Mouse (Mus musculus): ENCODE results near the gene Dtnb.

The Dtnb gene

GRCm38 (mm10) chr12:3572581-3573397 lies 608 bp downstream of the Dtnb start:
- in situ Hi-C loops (cut with MboI, MseI) = no loop called here

- in situ Hi-C loops (cut with MboI, MseI) = no loop called here
Observed at GRCm38 (mm10) chr12:3573410-3573809, 1.2 kb downstream of the Dtnb start.

- in situ Hi-C loops (cut with MboI, MseI) = no loop called here
Observed at GRCm38 (mm10) chr12:3574670-3575069, 2.5 kb downstream of the Dtnb start.

DNA sequence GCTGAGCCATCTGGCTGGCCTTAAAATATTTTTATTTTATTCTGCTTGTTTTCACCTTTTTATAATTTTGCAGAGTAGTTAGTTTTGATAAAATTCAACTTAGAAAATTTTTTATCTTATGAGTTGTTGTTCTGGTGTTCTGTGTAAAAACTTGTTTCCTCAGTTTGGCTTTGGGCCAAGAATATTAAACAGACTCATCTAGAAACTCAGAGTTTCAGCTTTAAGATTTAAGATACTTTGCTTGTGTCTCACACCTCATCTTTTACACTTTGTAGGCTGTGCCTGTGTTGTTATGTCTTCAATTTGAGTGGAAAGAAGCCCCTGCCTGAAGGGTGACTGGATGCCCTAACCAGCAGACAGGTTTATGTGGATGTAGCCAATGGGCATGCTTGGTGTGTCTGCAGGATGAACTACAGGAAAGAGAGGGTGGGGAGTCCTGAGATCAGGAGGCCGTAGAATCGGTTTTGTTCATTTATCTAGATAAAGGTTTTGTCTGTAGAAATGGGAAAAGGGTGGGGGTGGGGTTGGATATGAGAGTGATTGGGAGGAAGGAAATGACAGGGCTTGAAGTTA lies 7.9 kb downstream of the Dtnb start:
- in situ Hi-C loops (cut with MboI, MseI) = no loop called here

DNA sequence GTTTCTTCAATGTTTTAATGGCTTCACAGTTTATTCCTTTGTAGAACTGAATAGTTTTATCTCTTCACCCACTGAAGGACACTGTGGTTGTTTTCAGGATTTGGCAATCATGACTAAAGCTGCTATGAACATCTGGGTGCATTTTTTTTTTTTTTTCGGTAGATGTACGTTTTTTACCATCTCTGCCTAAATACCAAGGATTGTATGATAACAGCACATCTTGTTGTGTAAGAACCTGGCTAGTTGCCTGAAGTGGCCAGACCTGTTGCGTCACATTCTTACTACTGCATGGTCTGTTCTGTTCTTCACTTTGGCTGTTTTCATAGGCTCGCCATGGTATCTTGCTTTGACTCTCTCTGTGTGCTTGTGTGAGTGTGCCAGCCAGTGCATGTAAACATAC lies 10.4 kb downstream of the Dtnb start:
- in situ Hi-C loops (cut with MboI, MseI) = no loop called here

GRCm38 (mm10) chr12:3585525-3585924 lies 13.3 kb downstream of the Dtnb start:
- in situ Hi-C loops (cut with MboI, MseI) = no loop called here

- in situ Hi-C loops (cut with MboI, MseI) = no loop called here
Observed at GRCm38 (mm10) chr12:3587010-3587409, 14.8 kb downstream of the Dtnb start.

DNA sequence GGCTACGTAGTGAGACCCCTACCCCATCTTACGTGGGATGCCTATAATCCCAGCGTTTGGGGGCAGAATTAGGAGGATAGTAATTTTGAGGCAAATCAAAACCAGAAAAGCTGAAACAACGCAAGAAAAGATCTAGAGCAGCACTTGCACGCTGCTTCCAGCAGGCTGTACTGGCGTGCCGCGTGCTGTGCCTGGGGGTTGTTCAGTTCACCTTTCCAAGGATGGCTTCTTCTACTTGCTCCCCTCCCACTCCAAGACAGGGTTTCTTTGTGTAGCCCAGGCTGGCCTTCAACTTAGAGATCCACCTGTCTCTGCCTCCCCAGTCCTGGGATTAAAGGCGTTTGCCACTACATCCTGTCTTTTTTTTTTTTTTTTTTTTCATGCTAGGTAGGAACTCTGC lies 17.9 kb downstream of the Dtnb start:
- in situ Hi-C loops (cut with MboI, MseI) = no loop called here

DNA sequence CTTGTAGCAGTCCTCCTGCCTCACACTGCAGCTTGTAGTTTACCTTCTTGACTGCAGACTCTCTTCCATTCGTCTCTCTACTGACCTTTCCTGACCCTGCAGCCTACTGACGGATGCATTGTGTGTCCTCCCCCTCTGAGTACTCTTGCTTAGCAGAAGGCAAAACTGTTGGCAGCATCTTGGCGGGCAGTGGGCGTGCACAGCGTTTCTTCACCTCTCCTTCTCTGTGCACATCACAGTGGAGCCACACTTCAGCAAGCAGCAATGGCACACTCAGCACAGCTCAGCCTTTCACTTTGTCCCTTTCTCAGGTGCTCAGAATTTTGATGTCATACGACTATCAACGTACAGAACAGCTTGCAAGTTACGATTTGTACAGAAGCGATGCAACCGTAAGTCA lies 19.4 kb downstream of the Dtnb start:
- in situ Hi-C loops (cut with MboI, MseI) = no loop called here

GRCm38 (mm10) chr12:3602786-3603185 lies 30.6 kb downstream of the Dtnb start:
- in situ Hi-C loops (cut with MboI, MseI) = no loop called here

DNA sequence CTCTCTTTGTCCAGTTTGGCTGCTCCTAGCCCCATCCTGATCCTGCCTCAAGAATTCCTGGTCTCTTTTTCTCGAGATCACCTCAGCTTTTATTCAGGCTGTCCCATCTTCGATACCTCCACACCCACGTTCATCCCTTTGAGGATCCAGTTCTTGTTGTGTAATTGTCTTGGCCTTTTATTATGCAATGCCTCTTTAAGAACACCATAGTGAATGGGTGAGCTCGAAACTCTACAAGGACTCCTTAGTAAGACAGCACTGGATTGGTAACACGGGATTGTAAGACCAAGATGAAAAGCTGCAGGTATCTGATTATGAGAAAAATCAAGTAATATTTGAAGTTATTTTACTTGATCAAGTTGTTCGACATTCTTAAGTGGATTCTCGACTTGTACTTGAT lies 34.0 kb downstream of the Dtnb start:
- in situ Hi-C loops (cut with MboI, MseI) = no loop called here

- in situ Hi-C loops (cut with MboI, MseI) = no loop called here
Observed at GRCm38 (mm10) chr12:3609747-3610146, 37.6 kb downstream of the Dtnb start.

DNA sequence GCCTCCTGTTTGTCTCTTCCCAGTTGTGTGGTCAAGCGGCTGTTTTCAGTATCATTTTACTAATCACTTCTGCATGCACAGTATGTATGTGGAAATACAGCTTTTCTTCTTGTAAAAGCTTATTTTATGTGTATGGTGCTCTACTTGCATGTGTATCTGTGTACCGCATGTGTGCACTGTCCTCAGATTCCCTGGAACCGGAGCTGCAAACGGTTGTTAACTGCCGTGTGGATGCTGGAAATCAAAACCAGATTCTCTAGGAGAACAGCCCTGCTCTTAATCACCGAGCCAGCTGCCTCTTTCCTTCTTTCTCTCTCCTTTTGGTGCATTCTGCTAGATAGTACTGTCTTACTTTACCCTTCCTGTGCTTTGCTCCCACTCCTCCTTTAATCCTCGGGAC lies 39.7 kb downstream of the Dtnb start:
- in situ Hi-C loops (cut with MboI, MseI) = no loop called here

GRCm38 (mm10) chr12:3615041-3615440 lies 42.9 kb downstream of the Dtnb start:
- in situ Hi-C loops (cut with MboI, MseI) = no loop called here

- in situ Hi-C loops (cut with MboI, MseI) = no loop called here
Observed at GRCm38 (mm10) chr12:3618144-3619020, 46.2 kb downstream of the Dtnb start.

DNA sequence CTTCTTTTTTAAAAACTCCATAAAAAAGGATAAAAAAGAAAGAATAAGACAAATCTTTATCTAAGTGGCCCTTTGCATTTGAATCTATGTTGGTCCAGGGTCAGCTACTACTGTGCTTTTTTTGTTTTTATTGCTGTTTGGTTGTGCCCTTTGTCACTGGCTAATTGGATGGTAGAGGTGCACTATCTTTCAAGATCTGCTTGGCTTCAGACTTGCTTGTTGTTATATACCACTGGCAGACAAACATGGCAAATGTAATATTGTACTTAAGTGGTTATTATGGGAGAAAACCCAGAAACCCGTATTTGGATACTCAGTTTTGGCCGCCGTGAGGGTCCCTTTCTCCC lies 46.8 kb downstream of the Dtnb start:
- in situ Hi-C loops (cut with MboI, MseI) = no loop called here

DNA sequence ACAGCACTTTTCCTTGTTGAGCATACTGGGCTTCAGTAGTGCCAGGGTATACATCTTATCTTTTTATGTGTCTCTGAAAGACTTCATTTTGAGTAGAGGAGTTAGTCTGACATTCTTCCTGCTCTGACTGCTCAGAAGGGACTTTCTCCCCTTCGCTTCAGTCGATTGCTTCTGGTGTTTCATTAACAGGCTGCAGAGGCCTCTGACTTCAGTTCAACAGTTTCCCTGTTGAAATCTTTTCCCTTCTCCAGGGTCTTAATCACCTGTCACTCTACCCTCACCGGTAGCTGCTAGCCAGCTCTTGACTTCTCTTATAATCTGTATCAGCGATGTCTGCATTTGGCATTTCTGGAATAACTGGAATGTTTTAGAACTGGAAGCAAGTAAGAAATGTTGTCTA lies 54.7 kb downstream of the Dtnb start:
- in situ Hi-C loops (cut with MboI, MseI) = no loop called here

GRCm38 (mm10) chr12:3641931-3642330 lies 69.8 kb downstream of the Dtnb start:
- in situ Hi-C loops (cut with MboI, MseI) = no loop called here

DNA sequence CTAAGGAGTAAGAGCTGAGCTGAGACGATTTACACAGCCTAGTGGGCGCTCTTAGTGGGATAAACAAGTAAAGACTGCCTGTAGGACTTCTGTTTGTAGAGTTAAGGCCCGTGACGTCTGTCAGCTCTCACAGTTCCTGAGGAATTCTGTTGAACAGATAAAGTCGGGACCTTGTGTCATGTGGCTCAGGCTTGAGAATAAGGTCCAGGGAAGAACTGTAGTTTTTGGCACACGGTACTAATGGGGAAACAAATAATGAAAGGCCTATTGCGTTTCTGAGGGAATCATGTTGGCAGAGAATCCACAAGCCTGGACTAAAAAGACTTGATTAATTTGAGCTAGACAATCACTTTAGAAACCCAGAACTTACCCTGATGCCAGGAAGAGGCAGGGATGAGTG lies 84.6 kb downstream of the Dtnb start:
- in situ Hi-C loops (cut with MboI, MseI) = no loop called here

- in situ Hi-C loops (cut with MboI, MseI) = no loop called here
Observed at GRCm38 (mm10) chr12:3657234-3657633, 85.1 kb downstream of the Dtnb start.

DNA sequence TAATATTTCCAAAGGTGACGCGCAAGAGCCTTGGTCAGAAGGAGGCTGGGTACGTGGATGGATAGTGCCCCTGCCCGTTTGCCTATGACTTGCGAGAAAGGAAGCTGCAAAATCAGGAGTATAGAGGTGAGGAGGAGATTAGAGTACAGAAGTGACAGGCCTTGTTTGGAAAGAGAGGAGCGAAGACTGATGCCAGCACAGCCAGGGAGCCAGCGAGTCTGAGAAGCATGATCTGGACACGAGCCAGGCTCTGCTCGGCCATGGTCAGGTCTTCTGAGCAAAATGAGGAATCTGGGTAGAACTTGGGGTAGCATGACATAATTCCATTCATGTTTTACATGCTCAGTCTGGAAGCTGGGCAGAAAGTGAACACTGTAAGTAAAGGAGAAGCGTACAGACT lies 85.6 kb downstream of the Dtnb start:
- in situ Hi-C loops (cut with MboI, MseI) = no loop called here

- in situ Hi-C loops (cut with MboI, MseI) = loop anchor here (10.0 kb wide), 1 partner anchor 115 kb away; no protein-coding TSS in a partner anchor
Observed at GRCm38 (mm10) chr12:3659554-3660311, 87.6 kb downstream of the Dtnb start.
